Mouse (Mus musculus): ENCODE results near the gene E430018J23Rik. TPM values are rescaled to one million over a fixed set of nuclear protein-coding genes. Genes with fewer than 3 reads are reported as not detected.
"Not testable (repeated sequence)": the region's sequence is repeated elsewhere in the genome, so short reads cannot be mapped to it uniquely, and the experiment has no call there.

The E430018J23Rik gene
- polyA plus RNA-seq, 1 experiment from 2014 or later = 5.6 TPM

GRCm38 (mm10) chr7:127364166-127364565, 29.3 kb downstream of the E430018J23Rik start:
- 64% methylated on average over 4 of the region's 4 CpGs for WGBS
- no peaks in the 10 kb centered on the region for H3K36me3 ChIP-seq (ENCODE audit: control insufficient read depth, insufficient read depth)
- no peaks in the 10 kb centered on the region; the same call in 1 of the 2 replicates for H3K4me1 ChIP-seq (ENCODE audit: control insufficient read depth, insufficient read depth, low read length)
- peak overlapping the region; percentile 64 for H3K4me2 ChIP-seq (ENCODE audit: low read depth, low read length)
- H3K9ac ChIP-seq (ENCODE audit: low read length) = no peak overlapping the region
- H3K27ac ChIP-seq (ENCODE audit: low read length) = no peak overlapping the region
- no peaks in the 10 kb centered on the region for H3K9me3 ChIP-seq (replicated peaks; ENCODE audit: control insufficient read depth, low read length)
- peak overlapping the region; percentile 37 for H3K4me3 ChIP-seq (ENCODE audit: low read length)
- ATAC-seq (replicated peaks; ENCODE audit: extremely low read depth, insufficient read depth, low FRiP score) = no peak
- H3K27me3 ChIP-seq (ENCODE audit: control insufficient read depth, insufficient read depth, low read length) = peaks cover 20% of the 10 kb centered on the region

- H3K36me3 ChIP-seq (ENCODE audit: control insufficient read depth, insufficient read depth) = no peaks in the 10 kb centered on the region
- peaks cover 20% of the 10 kb centered on the region for H3K27me3 ChIP-seq (ENCODE audit: control insufficient read depth, insufficient read depth, low read length)
- H3K4me1 ChIP-seq (ENCODE audit: control insufficient read depth, insufficient read depth, low read length) = no peaks in the 10 kb centered on the region; the same call in 1 of the 2 replicates
- peak overlapping the region; percentile 50 for H3K9ac ChIP-seq (ENCODE audit: low read length)
- ATAC-seq (replicated peaks; ENCODE audit: extremely low read depth, insufficient read depth, low FRiP score) = no peak
- H3K9me3 ChIP-seq (replicated peaks; ENCODE audit: control insufficient read depth, low read length) = no peaks in the 10 kb centered on the region
- peak overlapping the region; percentile 37 for H3K4me3 ChIP-seq (ENCODE audit: low read length)
- 4% methylated on average over 24 of the region's 24 CpGs for WGBS
- H3K4me2 ChIP-seq (ENCODE audit: low read depth, low read length) = peak overlapping the region; percentile 64
- H3K27ac ChIP-seq (ENCODE audit: low read length) = no peak overlapping the region
Observed at GRCm38 (mm10) chr7:127363475-127363921, 29.9 kb downstream of the E430018J23Rik start.

GRCm38 (mm10) chr7:127362418-127362817, 31.0 kb downstream of the E430018J23Rik start:
- H3K9ac ChIP-seq (ENCODE audit: low read length) = not testable (repeated sequence)
- WGBS = 23% methylated on average over 13 of the region's 13 CpGs
- peak overlapping the region; percentile 23 for H3K4me3 ChIP-seq (ENCODE audit: low read length)

GRCm38 (mm10) chr7:127361449-127361848, 32.0 kb downstream of the E430018J23Rik start:
- ATAC-seq (replicated peaks; ENCODE audit: extremely low read depth, insufficient read depth, low FRiP score) = no peak
- Histone ChIP-seq H3K4me2 (ENCODE audit: low read depth, low read length) (no peak overlapping the region), H3K4me1 (ENCODE audit: control insufficient read depth, insufficient read depth, low read length) (no peaks in the 10 kb centered on the region; the same call in 1 of the 2 replicates), H3K27me3 (ENCODE audit: control insufficient read depth, insufficient read depth, low read length) (peaks cover 20% of the 10 kb centered on the region), H3K9me3 (replicated peaks; ENCODE audit: control insufficient read depth, low read length) (no peaks in the 10 kb centered on the region), H3K4me3 (ENCODE audit: low read length) (no peak overlapping the region), H3K36me3 (ENCODE audit: control insufficient read depth, insufficient read depth) (no peaks in the 10 kb centered on the region), H3K27ac (ENCODE audit: low read length) (no peak overlapping the region), H3K9ac (ENCODE audit: low read length) (no peak overlapping the region)
- 48% methylated on average over 13 of the region's 13 CpGs for WGBS

More at GRCm38 (mm10) chr7:127362418-127362817, 31.0 kb downstream of the E430018J23Rik start:
- not testable (repeated sequence) for H3K27ac ChIP-seq (ENCODE audit: low read length); H3K4me1 ChIP-seq (ENCODE audit: control insufficient read depth, insufficient read depth, low read length); ATAC-seq (replicated peaks; ENCODE audit: extremely low read depth, insufficient read depth, low FRiP score); H3K36me3 ChIP-seq (ENCODE audit: control insufficient read depth, insufficient read depth); H3K9me3 ChIP-seq (replicated peaks; ENCODE audit: control insufficient read depth, low read length)
- Histone ChIP-seq H3K4me2 (ENCODE audit: low read depth, low read length) (peak overlapping the region; percentile 44), H3K27me3 (ENCODE audit: control insufficient read depth, insufficient read depth, low read length) (peaks cover 20% of the 10 kb centered on the region)

GRCm38 (mm10) chr7:127360265-127360664, 33.2 kb downstream of the E430018J23Rik start:
- Histone ChIP-seq H3K4me3 (ENCODE audit: low read length) (no peak overlapping the region), H3K36me3 (ENCODE audit: control insufficient read depth, insufficient read depth) (no peaks in the 10 kb centered on the region), H3K4me1 (ENCODE audit: control insufficient read depth, insufficient read depth, low read length) (no peaks in the 10 kb centered on the region; the same call in 1 of the 2 replicates), H3K27ac (ENCODE audit: low read length) (no peak overlapping the region), H3K9me3 (replicated peaks; ENCODE audit: control insufficient read depth, low read length) (no peaks in the 10 kb centered on the region), H3K4me2 (ENCODE audit: low read depth, low read length) (no peak overlapping the region), H3K27me3 (ENCODE audit: control insufficient read depth, insufficient read depth, low read length) (peaks cover 22% of the 10 kb centered on the region), H3K9ac (ENCODE audit: low read length) (no peak overlapping the region)
- 59% methylated on average over 4 of the region's 4 CpGs for WGBS
- no peak for ATAC-seq (replicated peaks; ENCODE audit: extremely low read depth, insufficient read depth, low FRiP score)

GRCm38 (mm10) chr7:127358472-127358871, 35.0 kb downstream of the E430018J23Rik start:
- no peaks in the 10 kb centered on the region for H3K36me3 ChIP-seq (ENCODE audit: control insufficient read depth, insufficient read depth)
- H3K27me3 ChIP-seq (ENCODE audit: control insufficient read depth, insufficient read depth, low read length) = peaks cover 16% of the 10 kb centered on the region
- no peak overlapping the region for H3K4me2 ChIP-seq (ENCODE audit: low read depth, low read length)
- no peak for ATAC-seq (replicated peaks; ENCODE audit: extremely low read depth, insufficient read depth, low FRiP score)
- no peaks in the 10 kb centered on the region for H3K9me3 ChIP-seq (replicated peaks; ENCODE audit: control insufficient read depth, low read length)
- no peak overlapping the region for H3K27ac ChIP-seq (ENCODE audit: low read length)
- H3K4me1 ChIP-seq (ENCODE audit: control insufficient read depth, insufficient read depth, low read length) = no peaks in the 10 kb centered on the region
- 65% methylated on average over 4 of the region's 4 CpGs for WGBS
- H3K4me3 ChIP-seq (ENCODE audit: low read length) = no peak overlapping the region
- H3K9ac ChIP-seq (ENCODE audit: low read length) = no peak overlapping the region

- no peak for ATAC-seq (replicated peaks; ENCODE audit: extremely low read depth, insufficient read depth, low FRiP score)
- Histone ChIP-seq H3K9me3 (replicated peaks; ENCODE audit: control insufficient read depth, low read length) (no peaks in the 10 kb centered on the region), H3K27me3 (ENCODE audit: control insufficient read depth, insufficient read depth, low read length) (peaks cover 16% of the 10 kb centered on the region), H3K4me2 (ENCODE audit: low read depth, low read length) (no peak overlapping the region), H3K9ac (ENCODE audit: low read length) (no peak overlapping the region), H3K27ac (ENCODE audit: low read length) (no peak overlapping the region), H3K4me3 (ENCODE audit: low read length) (no peak overlapping the region), H3K36me3 (ENCODE audit: control insufficient read depth, insufficient read depth) (no peaks in the 10 kb centered on the region), H3K4me1 (ENCODE audit: control insufficient read depth, insufficient read depth, low read length) (no peaks in the 10 kb centered on the region)
- WGBS = 58% methylated on average over 2 of the region's 2 CpGs
Observed at GRCm38 (mm10) chr7:127357871-127358270, 35.6 kb downstream of the E430018J23Rik start.

GRCm38 (mm10) chr7:127355796-127356195, 37.6 kb downstream of the E430018J23Rik start:
- Histone ChIP-seq H3K4me1 (ENCODE audit: control insufficient read depth, insufficient read depth, low read length) (no peaks in the 10 kb centered on the region), H3K27me3 (ENCODE audit: control insufficient read depth, insufficient read depth, low read length) (peaks cover 7% of the 10 kb centered on the region; the same call in 1 of the 2 replicates), H3K36me3 (ENCODE audit: control insufficient read depth, insufficient read depth) (no peaks in the 10 kb centered on the region), H3K27ac (ENCODE audit: low read length) (no peak overlapping the region), H3K4me3 (ENCODE audit: low read length) (no peak overlapping the region), H3K9ac (ENCODE audit: low read length) (no peak overlapping the region), H3K9me3 (replicated peaks; ENCODE audit: control insufficient read depth, low read length) (no peaks in the 10 kb centered on the region), H3K4me2 (ENCODE audit: low read depth, low read length) (no peak overlapping the region)
- 51% methylated on average over 3 of the region's 3 CpGs for WGBS
- no peak for ATAC-seq (replicated peaks; ENCODE audit: extremely low read depth, insufficient read depth, low FRiP score)

- 75% methylated on average over 5 of the region's 5 CpGs for WGBS
Observed at GRCm38 (mm10) chr7:127351230-127352004, 42.0 kb downstream of the E430018J23Rik start.

More at GRCm38 (mm10) chr7:127351230-127352004, 42.0 kb downstream of the E430018J23Rik start:
- Histone ChIP-seq H3K9me3 (replicated peaks; ENCODE audit: control insufficient read depth, low read length) (no peaks in the 10 kb centered on the region), H3K4me3 (ENCODE audit: low read length) (no peak overlapping the region), H3K36me3 (ENCODE audit: control insufficient read depth, insufficient read depth) (no peaks in the 10 kb centered on the region), H3K27ac (ENCODE audit: low read length) (no peak overlapping the region), H3K27me3 (ENCODE audit: control insufficient read depth, insufficient read depth, low read length) (0 out of 2 replicates have a peak, but pooled peaks cover 2% of the 10 kb centered on the region), H3K9ac (ENCODE audit: low read length) (no peak overlapping the region), H3K4me2 (ENCODE audit: low read depth, low read length) (no peak overlapping the region), H3K4me1 (ENCODE audit: control insufficient read depth, insufficient read depth, low read length) (peaks cover 4% of the 10 kb centered on the region)
- ATAC-seq (replicated peaks; ENCODE audit: extremely low read depth, insufficient read depth, low FRiP score) = no peak
